Mouse (Mus musculus) thymus, adult 2 months (tissue): ENCODE data around the gene 1600002K03Rik. TPM values are rescaled to one million over a fixed set of nuclear protein-coding genes. Genes with fewer than 3 reads are reported as not detected.

ENCODE experiments used
- DNase-seq: peaks from one replicate; pipeline ENCODE4 v3.0.0; 2021
- H3K27ac ChIP-seq: fragments of 200-500 bp; 2 replicates; pipeline ENCODE4 v1.5.1; 2012; ENCODE audit warnings: low read length, control low read depth; ENCODE audit not compliant: control insufficient read depth, insufficient read depth
- H3K27me3 ChIP-seq: fragments of 200-500 bp; 2 replicates; pipeline ENCODE4 v1.6.1; 2012; ENCODE audit warnings: mild to moderate bottlenecking, low read length, moderate library complexity, mixed read lengths; ENCODE audit not compliant: control insufficient read depth, insufficient read depth
- H3K36me3 ChIP-seq: fragments of 200-500 bp; 2 replicates; pipeline ENCODE4 v1.6.1; 2012; ENCODE audit warnings: mild to moderate bottlenecking, low read length, moderate library complexity; ENCODE audit not compliant: control insufficient read depth, insufficient read depth
- H3K4me1 ChIP-seq: fragments of 200-500 bp; replicated peaks from 2 replicates; pipeline ENCODE4 v1.6.1; 2012; ENCODE audit warnings: low read length; ENCODE audit not compliant: control insufficient read depth, insufficient read depth
- H3K4me3 ChIP-seq: fragments of 200-500 bp; 2 replicates; pipeline ENCODE4 v1.5.1; 2012; ENCODE audit warnings: mild to moderate bottlenecking, low read length, control low read depth, moderate library complexity; ENCODE audit not compliant: control insufficient read depth, insufficient read depth
- CTCF ChIP-seq: fragments of 200-500 bp; IDR thresholded peaks from 2 replicates; pipeline ENCODE4 v1.5.1; 2012; ENCODE audit warnings: mild to moderate bottlenecking, control low read depth, low read length, moderate library complexity, borderline replicate concordance; ENCODE audit not compliant: control insufficient read depth, poor library complexity, insufficient read depth; ENCODE audit errors: extremely low read depth
- POLR2A ChIP-seq: fragments of 200-500 bp; IDR thresholded peaks from 2 replicates; pipeline ENCODE4 v1.6.1; 2012; ENCODE audit warnings: mild to moderate bottlenecking, low read length, control low read depth, moderate library complexity; ENCODE audit not compliant: control insufficient read depth, poor library complexity, insufficient read depth; ENCODE audit errors: extremely low read depth
- WGBS: fragments of 180-500 bp; shearing (Covaris S2); methylation state at CpG from one replicate; pipeline ENCODE4 v1.1.7; 2018; 5-methylcytosine and 5-hydroxymethylcytosine counted together
- polyA plus RNA-seq: library from polyadenylated mRNA; depleted of rRNA; stranded (reverse); fragments of >200 nt; gene quantifications from 2 replicates; pipeline ENCODE4 v1.2.3, GENCODE M21; 2012

Gene 1600002K03Rik
- polyA plus RNA-seq, 1 experiment, result 14.8 TPM

DNA sequence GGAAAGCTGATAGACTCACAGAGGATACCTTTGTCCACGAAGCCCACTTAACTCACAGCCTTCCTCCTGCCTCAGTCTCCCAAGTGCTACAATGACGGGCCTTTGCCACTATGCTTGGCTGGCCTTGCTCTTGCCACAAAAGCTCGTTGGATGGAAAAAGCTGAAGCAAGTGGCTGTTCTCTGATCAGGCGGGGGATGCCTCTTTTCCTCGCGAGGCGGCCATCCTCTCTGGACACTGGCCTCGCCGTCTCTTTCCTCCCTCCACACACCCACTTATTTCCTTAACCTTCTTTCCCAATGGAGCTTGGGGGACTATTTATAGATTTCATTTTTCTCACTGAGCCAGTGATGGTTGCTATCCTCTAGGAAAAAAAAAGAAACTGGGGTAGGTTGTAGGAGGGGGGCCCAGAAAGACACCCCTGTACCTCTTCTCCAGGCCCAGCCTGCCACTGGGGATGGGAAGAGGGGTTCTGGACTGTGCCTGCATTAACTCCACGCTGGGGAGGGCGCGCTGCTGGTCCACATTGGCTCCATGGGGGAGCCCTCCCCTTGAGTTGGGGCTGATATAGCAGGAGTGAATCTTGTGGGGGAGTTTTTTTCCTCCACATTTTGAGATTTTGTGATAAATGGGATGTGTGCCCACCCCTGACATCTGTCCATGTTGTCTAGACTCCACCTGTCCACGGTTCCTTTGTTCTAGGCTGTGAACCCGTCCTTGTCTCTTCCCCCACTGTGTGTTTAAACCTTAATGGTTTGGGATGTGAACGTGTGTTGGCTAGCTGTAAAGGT is 15.4 kb upstream of the 1600002K03Rik start:
- 78% methylated on average over 15 of the region's 15 CpGs for WGBS
- no peak for DNase-seq
- Histone ChIP-seq H3K27ac (peak overlapping the region; percentile 85; the same call in 1 of the 2 replicates), H3K27me3 (no peaks in the 10 kb centered on the region), H3K4me1 (peaks cover 64% of the 10 kb centered on the region), H3K36me3 (peaks cover 47% of the 10 kb centered on the region), H3K4me3 (no peak overlapping the region)
- TF ChIP-seq CTCF (no peak), POLR2A (no peak)

DNA sequence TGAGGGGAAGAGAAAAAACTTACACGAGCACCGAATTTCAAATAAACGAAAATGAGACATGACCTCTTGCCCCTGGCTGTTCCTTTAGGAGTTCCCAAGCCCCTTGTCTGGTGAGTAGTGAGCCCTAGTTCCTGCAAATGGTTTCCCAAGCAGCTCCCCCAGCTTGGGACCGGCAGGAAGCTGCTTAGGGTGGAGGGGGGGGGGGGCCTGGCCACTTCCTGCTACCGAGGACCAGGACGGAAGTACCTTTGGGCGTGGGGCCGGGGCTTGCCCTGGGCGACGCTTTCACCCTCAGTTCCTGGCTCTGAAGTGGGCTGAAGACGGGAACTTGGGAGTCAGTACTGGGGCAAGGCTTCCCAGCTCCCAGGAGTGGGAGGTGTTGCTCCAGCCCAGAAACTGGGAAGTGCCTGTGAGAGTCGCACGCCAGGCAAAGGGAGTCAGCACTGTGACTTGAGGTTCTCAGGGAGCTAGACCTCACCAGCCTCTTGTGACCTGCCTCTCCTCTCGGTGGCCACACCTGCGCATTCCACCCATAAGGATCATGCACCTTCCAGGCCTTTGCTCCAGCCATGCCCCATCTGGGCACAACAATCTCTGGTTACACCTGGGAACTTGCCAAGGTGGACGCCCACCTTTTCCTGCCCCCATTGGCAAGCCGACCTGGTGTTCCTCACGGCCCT is 14.3 kb upstream of the 1600002K03Rik start:
- 3% methylated on average over 18 of the region's 18 CpGs for WGBS
- H3K4me3 ChIP-seq, result peak overlapping the region; percentile 27
- TF ChIP-seq CTCF (0 out of 2 replicates have a peak, but pooled peaks have one; percentile 21), POLR2A (peak; percentile 67)
- peak; percentile 68 for DNase-seq
- H3K27me3 ChIP-seq, result no peaks in the 10 kb centered on the region
- H3K36me3 ChIP-seq, result peaks cover 41% of the 10 kb centered on the region
- H3K4me1 ChIP-seq, result peaks cover 67% of the 10 kb centered on the region
- peak overlapping the region; percentile 89 for H3K27ac ChIP-seq

DNA sequence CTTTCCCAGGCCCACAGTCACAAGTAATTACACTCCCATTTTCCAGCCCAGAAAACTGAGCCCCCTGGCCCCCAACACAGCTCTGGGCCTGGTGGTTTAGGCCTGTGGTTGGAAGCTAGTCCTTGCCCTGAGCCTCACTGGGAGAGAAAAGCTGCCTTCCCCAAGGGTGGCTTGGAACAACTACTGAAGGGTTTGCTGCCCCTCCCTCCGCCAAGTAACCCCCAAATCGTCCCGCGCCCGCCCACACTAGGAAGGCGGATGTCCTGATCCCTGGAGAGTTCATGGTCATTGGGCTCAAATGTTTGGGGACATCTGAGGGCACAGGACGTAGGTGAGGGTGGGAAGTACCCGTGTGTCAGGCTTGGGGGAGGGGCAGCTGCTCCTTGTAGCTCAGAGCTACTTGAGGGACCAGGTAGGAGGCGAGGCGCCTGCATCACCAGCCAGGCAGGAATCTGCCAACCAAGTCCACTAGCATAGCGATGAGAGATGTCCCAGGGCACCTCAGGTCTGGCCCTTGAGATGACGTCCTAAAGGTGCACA is 13.7 kb upstream of the 1600002K03Rik start:
- Histone ChIP-seq H3K4me3 (peak overlapping the region; percentile 50), H3K4me1 (peaks cover 72% of the 10 kb centered on the region), H3K27ac (peak overlapping the region; percentile 89), H3K27me3 (no peaks in the 10 kb centered on the region), H3K36me3 (peaks cover 34% of the 10 kb centered on the region)
- 16% methylated on average over 12 of the region's 12 CpGs for WGBS
- TF ChIP-seq CTCF (no peak), POLR2A (no peak)
- peak; percentile 68 for DNase-seq

DNA sequence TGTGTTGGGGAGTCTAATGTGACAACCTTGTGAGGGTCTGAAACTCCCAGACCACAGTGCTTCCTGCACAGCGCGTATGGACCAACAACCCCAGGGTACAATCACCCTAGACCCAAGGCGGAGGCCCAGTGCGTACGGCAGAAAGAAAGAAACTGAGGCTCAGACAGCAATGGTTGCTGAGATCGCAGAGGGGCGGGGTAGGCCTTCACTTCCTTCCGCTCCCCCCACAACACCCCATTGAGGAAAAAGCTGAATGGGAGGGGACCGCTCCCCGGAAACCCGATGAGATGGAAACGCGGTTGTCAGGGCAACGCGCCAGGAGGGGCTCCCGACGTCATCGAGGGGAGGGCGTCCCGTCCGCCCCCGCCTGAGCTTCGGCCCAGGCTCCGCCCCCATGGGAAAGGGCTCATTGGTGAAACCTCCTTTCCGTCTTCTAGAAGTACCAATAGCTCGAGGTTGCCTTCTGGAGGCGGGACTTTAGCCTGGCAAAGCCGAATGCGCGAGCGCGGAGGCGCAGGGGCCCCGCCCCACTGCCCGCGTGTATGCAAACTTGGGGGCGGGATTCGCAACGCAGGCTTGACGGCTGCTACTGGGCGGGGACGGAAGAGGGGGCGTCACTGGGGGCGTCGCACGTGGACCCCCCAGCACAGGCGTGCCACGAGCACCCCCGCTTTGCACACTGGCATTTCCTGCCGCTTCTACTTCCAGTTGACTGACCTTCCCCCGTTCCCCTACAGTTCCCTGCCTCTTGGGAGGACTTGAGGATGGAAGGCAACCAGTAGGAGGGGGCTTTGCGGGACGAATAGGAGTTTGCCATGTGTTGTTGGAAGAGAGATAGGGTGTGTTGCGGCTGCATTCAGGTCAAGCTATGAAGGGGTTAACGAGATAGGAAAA is 12.9 kb upstream of the 1600002K03Rik start:
- peak; percentile 47; the same call in 1 of the 2 replicates for TF ChIP-seq CTCF
- TF ChIP-seq POLR2A, result peak; percentile 38; the same call in 1 of the 2 replicates
- peak; percentile 100 for DNase-seq
- under 1% methylated on average over 55 of the region's 55 CpGs for WGBS
- peak overlapping the region; percentile 89 for H3K27ac ChIP-seq
- H3K4me3 ChIP-seq, result peak overlapping the region; percentile 50
- H3K4me1 ChIP-seq, result peaks cover 80% of the 10 kb centered on the region
- H3K27me3 ChIP-seq, result no peaks in the 10 kb centered on the region
- H3K36me3 ChIP-seq, result peaks cover 27% of the 10 kb centered on the region

DNA sequence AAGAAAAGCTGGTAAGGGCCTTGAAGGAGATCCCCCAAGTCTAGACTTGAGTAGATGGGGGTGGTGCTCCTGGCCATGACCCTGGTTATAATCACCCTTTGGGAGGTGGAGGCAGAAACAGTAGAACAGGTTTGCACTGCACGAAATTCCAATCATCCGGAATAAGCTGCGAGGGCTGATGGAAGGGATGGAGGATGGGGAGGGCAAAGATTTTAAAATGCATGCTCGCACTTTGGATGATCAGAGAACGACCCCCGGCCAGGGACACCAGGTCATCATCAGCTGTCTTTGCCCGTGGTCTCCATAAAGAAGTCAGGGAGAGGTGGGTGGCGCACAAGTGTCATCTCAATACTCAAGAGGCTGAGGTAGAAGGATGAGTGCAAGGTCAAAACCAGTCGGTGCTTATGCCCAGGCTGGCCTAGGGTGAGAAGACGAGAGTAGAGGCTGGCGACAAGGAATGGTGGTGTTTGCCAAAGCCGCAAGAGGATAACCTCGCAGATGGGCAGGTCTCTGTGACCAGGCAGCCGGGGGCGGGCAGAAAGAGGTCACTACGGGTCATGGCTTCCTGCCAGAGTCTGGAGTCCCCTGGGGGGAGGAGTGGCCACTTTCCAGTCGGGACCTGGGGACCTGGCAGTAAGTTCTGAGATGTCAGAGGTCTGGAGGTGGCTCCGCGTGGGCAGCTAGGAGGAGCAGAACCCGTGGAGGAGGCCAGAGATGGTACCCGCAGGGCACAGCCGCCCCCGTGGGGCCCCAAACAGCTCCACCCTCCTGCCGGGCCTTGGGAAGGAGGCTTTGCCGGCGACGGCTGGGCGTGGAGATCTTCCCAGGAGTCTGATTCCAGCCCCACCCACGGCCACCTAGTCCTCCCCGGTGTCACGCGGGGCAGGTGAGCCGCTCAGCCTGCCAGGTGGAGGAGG is 12.0 kb upstream of the 1600002K03Rik start:
- H3K27me3 ChIP-seq, result no peaks in the 10 kb centered on the region
- peak; percentile 50 for DNase-seq
- H3K27ac ChIP-seq, result peak overlapping the region; percentile 83
- peak overlapping the region; percentile 43 for H3K4me3 ChIP-seq
- no peak for TF ChIP-seq CTCF
- 0 out of 2 replicates have a peak, but pooled peaks have one; percentile 25 for TF ChIP-seq POLR2A
- peaks cover 83% of the 10 kb centered on the region for H3K4me1 ChIP-seq
- H3K36me3 ChIP-seq, result peaks cover 18% of the 10 kb centered on the region
- 12% methylated on average over 32 of the region's 33 CpGs for WGBS
